Comparison of ENCODE assay signal across 19 mouse cellular contexts in the genomic region with DNA sequence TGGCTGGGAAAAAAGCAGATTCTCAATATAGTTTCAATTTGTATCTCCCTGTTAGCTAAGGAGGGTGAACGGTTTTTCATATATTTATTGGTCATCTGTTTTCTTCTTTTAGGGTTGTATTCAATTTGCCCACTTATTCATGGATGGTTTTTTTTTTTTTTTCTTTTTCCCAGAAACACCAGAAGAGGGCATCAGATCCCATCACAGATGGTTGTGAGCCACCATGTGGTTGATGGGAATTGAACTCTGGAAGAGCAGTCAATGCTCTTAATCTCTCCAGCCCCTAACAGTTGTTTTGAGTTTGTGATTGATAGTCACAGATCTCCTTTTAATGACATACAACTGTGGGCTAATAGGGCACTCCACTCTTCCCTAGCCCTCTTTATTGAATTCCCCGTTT.
DNase-seq lines count a peak whose midpoint lies in the region; ATAC-seq and TF ChIP-seq lines count a peak whose summit lies in the region.
"Had no signal": no experiment of that assay in that cellular context is flagged by ENCODE, and none has a peak within 500 bp of the region (broad histone marks: within the 10 kb centered on the region; RNA-seq: fewer than 3 reads in every experiment).

No protein-coding gene starts in this region.

- ATAC-seq in hindbrain, postnatal 0 days = no peak
- no peak for ATAC-seq in hindbrain, embryonic 13.5 days (ENCODE audit: low FRiP score)
- ATAC-seq in lung, postnatal 0 days = no peak
- ATAC-seq: activated CD4-positive, CD25-positive, alpha-beta regulatory T cell, adult 4 months; forebrain, embryonic 13.5 days; Patski had no signal

- no peak overlapping the region for H3K4me3 ChIP-seq in hindbrain, postnatal 0 days (ENCODE audit: low read length)
- no peak overlapping the region for H3K4me3 ChIP-seq in hindbrain, embryonic 13.5 days
- H3K4me3 ChIP-seq in lung, postnatal 0 days (ENCODE audit: low read depth, low read length) = no peak overlapping the region
- no peak overlapping the region for H3K4me3 ChIP-seq in lung, adult 2 months (replicated peaks; ENCODE audit: extremely low read depth, low read depth, low read length)
- H3K4me3 ChIP-seq in ES-E14 (ENCODE audit: insufficient read depth in 1 of 2, low read depth in 1 of 2, low read length in 2 of 2, poor library complexity in 1 of 2, severe bottlenecking in 1 of 2) = no peak overlapping the region
- H3K4me3 ChIP-seq: embryonic facial prominence, embryonic 10.5 days; forebrain, embryonic 13.5 days; heart, embryonic 10.5 days; heart, embryonic 15.5 days had no signal

- H3K27me3 ChIP-seq in hindbrain, postnatal 0 days (ENCODE audit: insufficient read depth, low read length) = peaks cover 17% of the 10 kb centered on the region
- peaks cover 20% of the 10 kb centered on the region for H3K27me3 ChIP-seq in hindbrain, embryonic 13.5 days
- H3K27me3 ChIP-seq in lung, postnatal 0 days (replicated peaks; ENCODE audit: insufficient read depth, low read length) = no peaks in the 10 kb centered on the region; the same call in 1 of the 2 replicates
- H3K27me3 ChIP-seq: Patski had no signal

- H3K27ac ChIP-seq in hindbrain, postnatal 0 days = no peak overlapping the region
- no peak overlapping the region for H3K27ac ChIP-seq in hindbrain, embryonic 13.5 days
- no peak overlapping the region for H3K27ac ChIP-seq in lung, postnatal 0 days (ENCODE audit: low read length)
- no peak overlapping the region for H3K27ac ChIP-seq in ES-E14 (ENCODE audit: insufficient read depth, low read depth, low read length, poor library complexity, severe bottlenecking)
- H3K27ac ChIP-seq: embryonic facial prominence, embryonic 10.5 days; forebrain, embryonic 13.5 days; heart, embryonic 10.5 days; heart, embryonic 15.5 days; hindbrain, embryonic 14.5 days had no signal

- no peaks in the 10 kb centered on the region for H3K4me1 ChIP-seq in hindbrain, postnatal 0 days (ENCODE audit: insufficient read depth, low read length)
- H3K4me1 ChIP-seq in hindbrain, embryonic 13.5 days (replicated peaks) = peaks cover 7% of the 10 kb centered on the region
- no peaks in the 10 kb centered on the region for H3K4me1 ChIP-seq in lung, postnatal 0 days (ENCODE audit: insufficient read depth, low read depth, low read length)
- H3K4me1 ChIP-seq in lung, adult 2 months (ENCODE audit: control insufficient read depth, insufficient read depth, low read length) = peaks cover 3% of the 10 kb centered on the region; the same call in 1 of the 2 replicates
- H3K4me1 ChIP-seq in ES-E14 (ENCODE audit: control insufficient read depth in 2 of 2, insufficient read depth in 2 of 2, low read length in 2 of 2, poor library complexity in 1 of 2) = no peaks in the 10 kb centered on the region

- in situ Hi-C loops in ES-E14 (cut with MboI; ENCODE audit: low sequenced_read_pairs in 2 of 2, unreplicated experiment in 2 of 2) = loop anchor here in 1 of 2 experiments (5.0 to 10.0 kb wide), 2 partner anchors 105 to 268 kb away; no protein-coding TSS in a partner anchor

- TF ChIP-seq CTCF in hindbrain, postnatal 0 days (IDR thresholded peaks at IDR 0.05; ENCODE audit: low read depth) = 0 out of 2 replicates have a peak, but pooled peaks have one; percentile 3
- TF ChIP-seq CTCF in lung, postnatal 0 days (IDR thresholded peaks at IDR 0.05) = peak; percentile 4; the same call in 1 of the 2 replicates
- TF ChIP-seq CTCF in lung, adult 2 months (IDR thresholded peaks at IDR 0.05; ENCODE audit: insufficient read depth, low read length) = no peak

- no peak overlapping the region for H3K4me2 ChIP-seq in hindbrain, postnatal 0 days (ENCODE audit: low read depth, low read length)
- no peak overlapping the region for H3K4me2 ChIP-seq in hindbrain, embryonic 13.5 days
- no peak overlapping the region for H3K4me2 ChIP-seq in lung, postnatal 0 days (replicated peaks; ENCODE audit: low read depth, low read length)
- H3K4me2 ChIP-seq: forebrain, embryonic 13.5 days; heart, embryonic 15.5 days; hindbrain, embryonic 14.5 days had no signal

- no peak for TF ChIP-seq POLR2A in lung, adult 2 months (IDR thresholded peaks at IDR 0.05; ENCODE audit: borderline replicate concordance, extremely low read depth, low read depth, low read length)

- H3K36me3 ChIP-seq in hindbrain, postnatal 0 days (ENCODE audit: insufficient read depth, low read length) = no peaks in the 10 kb centered on the region
- peaks cover 15% of the 10 kb centered on the region for H3K36me3 ChIP-seq in hindbrain, embryonic 13.5 days
- 0 out of 2 replicates have a peak, but pooled peaks cover 4% of the 10 kb centered on the region for H3K36me3 ChIP-seq in lung, postnatal 0 days (ENCODE audit: insufficient read depth, low read length)
- H3K36me3 ChIP-seq in ES-E14 (ENCODE audit: control insufficient read depth, insufficient read depth, low read length, poor library complexity, severe bottlenecking) = peaks cover 4% of the 10 kb centered on the region; the same call in 1 of the 2 replicates

- H3K9ac ChIP-seq in hindbrain, postnatal 0 days (replicated peaks; ENCODE audit: low read length) = no peak overlapping the region
- H3K9ac ChIP-seq in hindbrain, embryonic 13.5 days = no peak overlapping the region
- H3K9ac ChIP-seq in lung, postnatal 0 days (replicated peaks; ENCODE audit: low read depth) = no peak overlapping the region
- H3K9ac ChIP-seq in ES-E14 (ENCODE audit: insufficient read depth, low read depth, low read length, poor library complexity, severe bottlenecking) = no peak overlapping the region
- H3K9ac ChIP-seq: forebrain, embryonic 13.5 days; heart, embryonic 15.5 days; hindbrain, embryonic 14.5 days had no signal

- no peaks in the 10 kb centered on the region for H3K9me3 ChIP-seq in hindbrain, postnatal 0 days (ENCODE audit: low read length)
- peaks cover 4% of the 10 kb centered on the region; the same call in 1 of the 2 replicates for H3K9me3 ChIP-seq in hindbrain, embryonic 13.5 days
- no peaks in the 10 kb centered on the region for H3K9me3 ChIP-seq in lung, postnatal 0 days (ENCODE audit: low read length)
- no peaks in the 10 kb centered on the region for H3K9me3 ChIP-seq in ES-E14 (ENCODE audit: control insufficient read depth, insufficient read depth, low read depth, low read length)
- H3K9me3 ChIP-seq: forebrain, embryonic 13.5 days; heart, embryonic 10.5 days; heart, embryonic 15.5 days had no signal

- no peak for DNase-seq in hindbrain, postnatal 0 days (ENCODE audit: low spot score)
- DNase-seq in lung, postnatal 0 days (ENCODE audit: low spot score) = no peak
- DNase-seq in lung, adult 2 months = no peak
- DNase-seq in ES-E14 (ENCODE audit: low read depth, low spot score) = no peak
- DNase-seq in ovary, postnatal 10 days (ENCODE audit: low spot score) = no peak
- DNase-seq: adrenal gland, postnatal 25 days; cerebellum, adult 18-20 months; cerebellum, postnatal 10 days; gastrocnemius, postnatal 36 days; heart, adult 11 months; heart, postnatal 14 days had no signal

- TF ChIP-seq EP300 in lung, postnatal 0 days (IDR thresholded peaks at IDR 0.05) = no peak

- 83% methylated on average over 2 of the region's 2 CpGs for WGBS in hindbrain, postnatal 0 days
- 76% methylated on average over 2 of the region's 2 CpGs for WGBS in hindbrain, embryonic 13.5 days
- whole genome bisulfite sequencing in lung, postnatal 0 days = 61% methylated on average over 2 of the region's 2 CpGs
- 82% methylated on average over 2 of the region's 2 CpGs for WGBS in lung, adult 2 months

TF ChIP-seq in ES-E14, 5 proteins besides CTCF, POLR2A, EP300 and RAD21:
- TF ChIP-seq ZNF384 (IDR thresholded peaks at IDR 0.05; ENCODE audit: low read depth, low read length) = peak; percentile 82
- TF ChIP-seq ZC3H11A (IDR thresholded peaks at IDR 0.05; ENCODE audit: borderline replicate concordance, low read depth, low read length) = no peak
